Mouse (Mus musculus): ENCODE measurements at regions not wholly inside any gene's neighbourhood (a gene's known extent, or its start where the extent isn't known, plus 50 kb on each side); places are given as distances from the start of the nearest gene placed in this dataset.
A peak's percentile ranks its signal among the peaks of the same experiment; 100 is the strongest.

DNA sequence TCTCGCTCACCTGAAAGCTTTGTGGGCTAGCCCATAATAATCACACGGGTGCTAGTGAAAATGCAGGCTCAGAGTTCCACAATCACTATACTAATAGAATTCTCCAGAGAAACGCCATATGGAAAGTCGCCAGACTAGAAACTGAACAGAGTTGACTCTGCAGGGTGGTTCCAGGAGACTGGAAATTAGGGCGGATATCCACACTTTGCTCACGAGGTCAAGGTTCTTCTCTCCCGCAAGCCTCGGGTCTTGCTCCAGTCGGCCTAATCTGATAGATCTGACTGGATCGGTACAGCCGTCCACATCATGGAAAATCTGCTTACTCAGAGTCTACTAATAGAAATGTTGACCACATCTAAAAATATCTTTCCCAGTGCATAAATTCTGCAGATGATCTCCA is 61.6 kb upstream of the Sfrp2 start:
- TF ChIP-seq MYOG (IDR thresholded peaks at IDR 0.05; ENCODE audit: control insufficient read depth in 1 of 3, insufficient read depth in 1 of 3, insufficient read length in 2 of 3, low read depth in 2 of 3) (no peak), CEBPB (IDR thresholded peaks at IDR 0.05; ENCODE audit: insufficient read depth, poor library complexity, severe bottlenecking) (no peak), MAX (IDR thresholded peaks at IDR 0.05; ENCODE audit: low read depth) (no peak), TCF3 (IDR thresholded peaks at IDR 0.05; ENCODE audit: insufficient read length, low read depth) (no peak), POLR2AphosphoS2 (IDR thresholded peaks at IDR 0.05; ENCODE audit: insufficient read length, low read depth) (no peak)
- no peaks in the 10 kb centered on the region for H3K79me2 ChIP-seq (ENCODE audit: control insufficient read depth, insufficient read depth)
- peak overlapping the region; percentile 24 for H3K4me2 ChIP-seq (ENCODE audit: low read depth)
- no peaks in the 10 kb centered on the region for H3K27me3 ChIP-seq (ENCODE audit: control insufficient read depth, insufficient read depth, insufficient read length)
- H3K36me3 ChIP-seq (ENCODE audit: control insufficient read depth, insufficient read depth) = no peaks in the 10 kb centered on the region
- H3K4me3 ChIP-seq = no peak overlapping the region
- H3ac ChIP-seq (ENCODE audit: control insufficient read depth, insufficient read length) = no peak overlapping the region

DNA sequence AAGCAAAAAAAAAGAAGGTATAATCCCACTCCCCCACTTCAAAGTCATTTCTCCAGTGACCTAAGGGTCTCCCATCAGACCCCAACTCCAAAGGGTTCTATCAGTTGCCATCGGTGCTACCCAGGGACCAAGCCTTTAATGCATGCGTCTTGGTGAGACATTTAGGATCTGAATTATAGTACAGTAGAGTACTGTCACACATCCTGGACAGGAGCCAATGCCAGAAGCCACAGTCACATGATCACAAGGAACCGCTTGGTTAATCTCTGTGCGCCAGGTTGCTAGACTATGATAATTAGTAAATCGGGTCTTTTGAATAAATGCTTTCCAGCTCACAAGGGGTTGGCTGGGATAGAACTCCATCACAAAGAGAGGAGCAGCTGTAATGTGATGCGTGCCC is 60.9 kb upstream of the Sfrp2 start:
- TF ChIP-seq MYOG (IDR thresholded peaks at IDR 0.05; ENCODE audit: control insufficient read depth in 1 of 3, insufficient read depth in 1 of 3, insufficient read length in 2 of 3, low read depth in 2 of 3) = no peak
- TF ChIP-seq TCF3 (IDR thresholded peaks at IDR 0.05; ENCODE audit: insufficient read length, low read depth) = no peak
- no peak for TF ChIP-seq MAX (IDR thresholded peaks at IDR 0.05; ENCODE audit: low read depth)
- no peak for TF ChIP-seq TCF12 (IDR thresholded peaks at IDR 0.05; ENCODE audit: insufficient read depth, poor library complexity, severe bottlenecking)
- TF ChIP-seq POLR2A (IDR thresholded peaks at IDR 0.05; ENCODE audit: insufficient read length, low read depth) = no peak
- TF ChIP-seq POLR2AphosphoS2 (IDR thresholded peaks at IDR 0.05; ENCODE audit: insufficient read length, low read depth) = no peak
- TF ChIP-seq CEBPB (IDR thresholded peaks at IDR 0.05; ENCODE audit: insufficient read depth, poor library complexity, severe bottlenecking) = no peak
- no peak for TF ChIP-seq E2F4 (IDR thresholded peaks at IDR 0.05; ENCODE audit: insufficient read depth)
- TF ChIP-seq REST (IDR thresholded peaks at IDR 0.05; ENCODE audit: insufficient read depth, insufficient read length) = no peak
- no peak for TF ChIP-seq MYOD1 (IDR thresholded peaks at IDR 0.05; ENCODE audit: control insufficient read depth in 1 of 3, insufficient read length in 2 of 3, low read depth in 2 of 3)
- no peak for TF ChIP-seq USF1 (IDR thresholded peaks at IDR 0.05; ENCODE audit: low read depth)
- TF ChIP-seq SRF (IDR thresholded peaks at IDR 0.05; ENCODE audit: control insufficient read depth, insufficient read length, low read depth) = no peak
- no peak overlapping the region for H3K4me3 ChIP-seq
- H3ac ChIP-seq (ENCODE audit: control insufficient read depth, insufficient read length) = no peak overlapping the region
- H3K4me2 ChIP-seq (ENCODE audit: low read depth) = no peak overlapping the region
- H3K27me3 ChIP-seq (ENCODE audit: control insufficient read depth, insufficient read depth, insufficient read length) = no peaks in the 10 kb centered on the region
- no peaks in the 10 kb centered on the region for H3K79me2 ChIP-seq (ENCODE audit: control insufficient read depth, insufficient read depth)
- H3K36me3 ChIP-seq (ENCODE audit: control insufficient read depth, insufficient read depth) = no peaks in the 10 kb centered on the region

DNA sequence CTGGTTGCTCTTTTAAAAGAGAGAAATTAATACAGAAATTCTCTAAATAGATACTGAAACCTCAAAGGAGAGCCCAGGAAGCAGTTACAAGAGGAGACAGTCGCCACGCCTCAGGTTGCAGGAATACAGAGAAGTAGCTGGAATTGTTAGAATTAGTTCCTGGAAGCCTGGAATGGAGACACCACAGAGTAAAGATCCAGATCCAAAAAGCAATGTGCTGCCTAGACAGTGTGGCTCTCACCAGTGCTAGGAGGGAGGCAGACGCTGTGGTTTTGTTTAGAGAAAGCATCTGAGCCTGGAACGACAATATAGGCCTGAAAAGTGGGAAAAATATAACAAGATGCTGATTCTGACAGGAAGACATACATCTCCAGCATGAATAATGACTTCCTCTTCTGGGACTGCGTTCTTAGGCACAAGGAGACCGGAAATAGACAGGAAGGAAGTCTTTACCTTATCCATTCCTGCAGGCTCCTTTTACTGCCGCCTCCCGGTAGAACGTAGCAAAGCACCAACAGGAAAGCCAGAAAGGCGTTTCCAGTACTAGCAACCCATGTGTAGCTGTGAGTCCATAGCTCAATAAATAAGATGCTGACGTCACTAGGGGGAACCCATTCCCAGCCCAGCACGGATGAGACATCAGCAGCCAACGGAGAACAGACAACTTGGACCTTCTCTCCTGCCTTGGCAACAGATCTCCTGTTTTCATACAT is 59.4 kb upstream of the Sfrp2 start:
- Histone ChIP-seq H3K79me2 (ENCODE audit: control insufficient read depth, insufficient read depth) (no peaks in the 10 kb centered on the region), H3K4me3 (no peak overlapping the region), H3K27me3 (ENCODE audit: control insufficient read depth, insufficient read depth, insufficient read length) (no peaks in the 10 kb centered on the region), H3ac (ENCODE audit: control insufficient read depth, insufficient read length) (no peak overlapping the region), H3K4me2 (ENCODE audit: low read depth) (no peak overlapping the region), H3K36me3 (ENCODE audit: control insufficient read depth, insufficient read depth) (no peaks in the 10 kb centered on the region)
- no peak for TF ChIP-seq POLR2AphosphoS2 (IDR thresholded peaks at IDR 0.05; ENCODE audit: insufficient read length, low read depth)
- no peak for TF ChIP-seq REST (IDR thresholded peaks at IDR 0.05; ENCODE audit: insufficient read depth, insufficient read length)
- no peak for TF ChIP-seq SRF (IDR thresholded peaks at IDR 0.05; ENCODE audit: control insufficient read depth, insufficient read length, low read depth)
- TF ChIP-seq CEBPB (IDR thresholded peaks at IDR 0.05; ENCODE audit: insufficient read depth, poor library complexity, severe bottlenecking) = no peak
- no peak for TF ChIP-seq MAX (IDR thresholded peaks at IDR 0.05; ENCODE audit: low read depth)
- no peak for TF ChIP-seq USF1 (IDR thresholded peaks at IDR 0.05; ENCODE audit: low read depth)
- TF ChIP-seq TCF3 (IDR thresholded peaks at IDR 0.05; ENCODE audit: insufficient read length, low read depth) = no peak
- no peak for TF ChIP-seq E2F4 (IDR thresholded peaks at IDR 0.05; ENCODE audit: insufficient read depth)
- no peak for TF ChIP-seq POLR2A (IDR thresholded peaks at IDR 0.05; ENCODE audit: insufficient read length, low read depth)
- no peak for TF ChIP-seq TCF12 (IDR thresholded peaks at IDR 0.05; ENCODE audit: insufficient read depth, poor library complexity, severe bottlenecking)
- no peak for TF ChIP-seq MYOG (IDR thresholded peaks at IDR 0.05; ENCODE audit: control insufficient read depth in 1 of 3, insufficient read depth in 1 of 3, insufficient read length in 2 of 3, low read depth in 2 of 3)

DNA sequence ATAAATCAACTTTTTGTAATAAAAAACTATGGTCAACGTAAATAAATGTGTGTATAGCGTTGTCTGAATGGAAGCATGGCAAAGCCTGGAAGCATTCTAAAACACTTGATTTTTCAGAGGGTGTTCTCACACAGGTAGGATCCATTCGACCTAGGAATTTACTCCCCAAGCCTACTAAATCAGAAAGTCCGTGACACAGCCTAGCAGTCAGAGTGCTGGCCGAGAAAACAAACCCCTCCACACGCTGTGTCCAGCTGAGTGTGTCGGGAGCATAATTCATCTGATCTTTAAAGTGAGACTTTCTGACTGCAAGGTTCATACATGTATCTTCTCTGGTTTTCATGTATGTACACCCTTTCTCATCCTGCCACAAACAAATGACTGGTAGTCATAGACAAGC is 58.8 kb upstream of the Sfrp2 start:
- Histone ChIP-seq H3K36me3 (ENCODE audit: control insufficient read depth, insufficient read depth) (no peaks in the 10 kb centered on the region), H3K79me2 (ENCODE audit: control insufficient read depth, insufficient read depth) (no peaks in the 10 kb centered on the region), H3K4me2 (ENCODE audit: low read depth) (no peak overlapping the region), H3K4me3 (no peak overlapping the region), H3K27me3 (ENCODE audit: control insufficient read depth, insufficient read depth, insufficient read length) (no peaks in the 10 kb centered on the region), H3ac (ENCODE audit: control insufficient read depth, insufficient read length) (no peak overlapping the region)
- no peak for TF ChIP-seq TCF12 (IDR thresholded peaks at IDR 0.05; ENCODE audit: insufficient read depth, poor library complexity, severe bottlenecking)
- TF ChIP-seq CEBPB (IDR thresholded peaks at IDR 0.05; ENCODE audit: insufficient read depth, poor library complexity, severe bottlenecking) = no peak
- no peak for TF ChIP-seq REST (IDR thresholded peaks at IDR 0.05; ENCODE audit: insufficient read depth, insufficient read length)
- no peak for TF ChIP-seq POLR2AphosphoS2 (IDR thresholded peaks at IDR 0.05; ENCODE audit: insufficient read length, low read depth)
- TF ChIP-seq USF1 (IDR thresholded peaks at IDR 0.05; ENCODE audit: low read depth) = no peak
- no peak for TF ChIP-seq TCF3 (IDR thresholded peaks at IDR 0.05; ENCODE audit: insufficient read length, low read depth)
- TF ChIP-seq MYOG (IDR thresholded peaks at IDR 0.05; ENCODE audit: control insufficient read depth in 1 of 3, insufficient read depth in 1 of 3, insufficient read length in 2 of 3, low read depth in 2 of 3) = no peak
- no peak for TF ChIP-seq MAX (IDR thresholded peaks at IDR 0.05; ENCODE audit: low read depth)
- no peak for TF ChIP-seq POLR2A (IDR thresholded peaks at IDR 0.05; ENCODE audit: insufficient read length, low read depth)
- no peak for TF ChIP-seq SRF (IDR thresholded peaks at IDR 0.05; ENCODE audit: control insufficient read depth, insufficient read length, low read depth)
- no peak for TF ChIP-seq E2F4 (IDR thresholded peaks at IDR 0.05; ENCODE audit: insufficient read depth)
- TF ChIP-seq MYOD1 (IDR thresholded peaks at IDR 0.05; ENCODE audit: control insufficient read depth in 1 of 3, insufficient read length in 2 of 3, low read depth in 2 of 3) = no peak

Data from myocyte (in vitro differentiated cells).